Mouse (Mus musculus): ENCODE measurements around the gene Cfap99.

DNA sequence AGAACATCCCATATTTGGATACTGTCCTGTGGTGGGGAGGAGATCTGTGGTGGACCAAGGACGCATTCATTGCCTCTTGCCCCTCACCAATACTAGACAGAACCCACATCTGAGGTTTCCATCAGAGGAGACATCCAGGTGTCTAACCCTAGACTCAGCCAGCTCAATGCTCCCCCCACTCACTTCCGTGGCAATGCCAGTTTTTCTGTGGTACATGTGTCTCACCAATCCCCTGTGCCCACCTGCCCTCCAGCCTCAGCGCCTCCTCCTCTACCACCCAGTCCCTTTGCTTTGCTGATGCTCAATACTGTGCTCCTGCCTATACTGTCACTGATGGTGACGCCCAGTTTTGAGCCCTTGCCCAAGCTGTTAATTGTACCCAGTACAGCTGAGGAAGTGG is 32.8 kb downstream of the Cfap99 start:
- TF ChIP-seq CTCF (IDR thresholded peaks at IDR 0.05; ENCODE audit: extremely low read depth, insufficient read depth, insufficient read length, insufficient replicate concordance) (no peak), POLR2A (IDR thresholded peaks at IDR 0.05; ENCODE audit: low read depth, low read length) (no peak)
